Mouse (Mus musculus) forebrain, embryonic 12.5 days (tissue): ENCODE measurements around the gene 1700016H13Rik. TPM values are rescaled to one million over a fixed set of nuclear protein-coding genes. Genes with fewer than 3 reads are reported as not detected.

Source experiments
- ATAC-seq: fragments of 200-750 bp; cut with Nextera tagmentation; 2 replicates; pipeline ENCODE4 v1.8.0; 2017; ENCODE audit warnings: moderate TSS enrichment; ENCODE audit not compliant: low FRiP score
- H3K27ac ChIP-seq: fragments of 300-500 bp; sonication (generic); 2 replicates; pipeline ENCODE4 v1.5.1; 2016; ENCODE audit warnings: mild to moderate bottlenecking
- H3K27me3 ChIP-seq: fragments of 300-500 bp; sonication (generic); 2 replicates; pipeline ENCODE4 v1.6.1; 2016; ENCODE audit warnings: mild to moderate bottlenecking
- H3K36me3 ChIP-seq: fragments of 300-500 bp; sonication (generic); replicated peaks from 2 replicates; pipeline ENCODE4 v1.6.1; 2016; ENCODE audit warnings: mild to moderate bottlenecking
- H3K4me1 ChIP-seq: fragments of 300-500 bp; sonication (generic); 2 replicates; pipeline ENCODE4 v1.6.1; 2016
- H3K4me2 ChIP-seq: fragments of 300-500 bp; sonication (generic); 2 replicates; pipeline ENCODE4 v1.6.1; 2016; ENCODE audit warnings: mild to moderate bottlenecking, moderate library complexity
- H3K4me3 ChIP-seq: fragments of 300-500 bp; sonication (generic); replicated peaks from 2 replicates; pipeline ENCODE4 v1.5.1; 2016; ENCODE audit warnings: mild to moderate bottlenecking
- H3K9ac ChIP-seq: fragments of 300-500 bp; sonication (generic); 2 replicates; pipeline ENCODE4 v1.6.1; 2016; ENCODE audit warnings: mild to moderate bottlenecking
- H3K9me3 ChIP-seq: fragments of 300-500 bp; sonication (generic); 2 replicates; pipeline ENCODE4 v1.6.1; 2016
- WGBS: fragments of 180-500 bp; shearing (Covaris S2); methylation state at CpG from one replicate; pipeline ENCODE4 v1.1.7; 2016; 5-methylcytosine and 5-hydroxymethylcytosine counted together
- polyA plus RNA-seq: library from polyadenylated mRNA; unstranded; fragments of >200 nt; fragmentation: Nextera tagmentation; extraction: Ambion mirVana; gene quantifications from 2 replicates; pipeline ENCODE4 v1.2.1, GENCODE M21; 2016

The 1700016H13Rik gene
- polyA plus RNA-seq = not detected in 2 replicates

DNA sequence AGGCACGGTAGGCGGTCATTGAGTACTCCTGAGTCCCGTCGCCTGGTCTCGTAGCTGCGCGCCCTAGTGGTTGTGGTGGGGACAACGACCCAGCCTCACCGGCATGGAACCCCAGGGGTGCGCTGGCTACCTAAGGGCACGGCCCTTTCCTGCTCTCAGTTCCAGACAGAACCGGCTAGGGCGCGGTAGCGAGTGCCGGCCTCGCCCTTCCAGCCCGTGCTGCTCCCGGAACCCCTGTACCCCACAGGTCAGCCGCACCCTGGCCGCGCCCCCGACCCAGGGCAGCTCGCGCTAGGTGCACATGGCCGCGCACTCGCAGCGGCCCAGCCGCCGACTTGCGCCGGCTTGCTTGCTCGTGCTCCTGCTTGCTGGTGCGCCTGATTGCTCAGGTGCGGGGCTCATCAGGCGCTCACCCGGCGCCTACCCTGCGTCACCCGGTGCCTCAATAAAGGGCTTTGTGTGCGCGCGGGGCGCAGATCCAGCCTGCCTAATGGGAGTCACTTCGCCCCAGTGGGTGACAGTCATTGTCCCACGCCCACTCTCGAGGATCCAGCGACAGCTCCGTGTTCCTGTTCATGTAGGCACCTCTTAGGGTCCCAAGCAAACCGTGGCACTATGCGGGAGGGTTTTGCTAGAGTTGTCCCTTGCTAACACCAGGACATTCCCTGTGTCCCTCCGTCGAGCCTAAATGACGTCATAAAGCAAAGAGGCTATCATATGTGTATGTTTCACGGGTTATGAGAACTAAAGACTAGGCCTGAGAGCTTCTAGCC, at the start of gene 1700016H13Rik:
Gene 1700016H13Rik (minus strand): TSS at position 665 of the 773 bp plus-strand sequence.
- no peaks in the 10 kb centered on the region for H3K9me3 ChIP-seq
- peak within 1 kb of the TSS; percentile 63 for H3K9ac ChIP-seq
- H3K4me1 ChIP-seq = peaks cover 6% of the 10 kb centered on the region; the same call in 1 of the 2 replicates
- peak within 1 kb of the TSS; percentile 60 for H3K4me3 ChIP-seq
- H3K36me3 ChIP-seq = no peaks in the 10 kb centered on the region
- peak; percentile 85 for ATAC-seq
- H3K27ac ChIP-seq = no peak within 1 kb of the TSS
- peak within 1 kb of the TSS; percentile 86 for H3K4me2 ChIP-seq
- 1% methylated on average over 51 of the region's 56 CpGs for WGBS
- H3K27me3 ChIP-seq = peaks cover 10% of the 10 kb centered on the region

DNA sequence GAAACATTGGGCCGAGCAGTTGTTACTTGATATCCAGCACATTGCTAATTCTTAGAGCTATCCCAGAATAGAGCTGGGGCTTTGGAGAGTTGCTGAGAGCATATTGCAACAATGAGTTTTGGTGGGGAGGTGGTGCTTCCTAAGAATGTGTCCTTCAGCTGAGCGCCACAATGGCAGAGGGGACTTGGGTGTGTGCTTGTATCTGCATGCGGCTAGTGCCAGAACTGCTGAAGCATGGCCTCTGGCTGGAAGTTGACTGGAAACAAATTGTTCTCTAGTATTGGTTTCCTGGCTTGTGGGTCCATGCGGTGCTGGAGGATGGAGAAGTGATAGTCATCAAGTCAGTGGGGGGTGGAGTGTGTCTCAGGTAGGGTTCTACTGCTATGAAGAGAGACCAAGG, 49.5 kb upstream of the 1700016H13Rik start:
- Histone ChIP-seq H3K4me3 (no peak overlapping the region), H3K4me1 (no peaks in the 10 kb centered on the region), H3K27ac (no peak overlapping the region), H3K9me3 (no peaks in the 10 kb centered on the region), H3K4me2 (no peak overlapping the region), H3K27me3 (no peaks in the 10 kb centered on the region), H3K9ac (no peak overlapping the region), H3K36me3 (no peaks in the 10 kb centered on the region)
- ATAC-seq = no peak
- 94% methylated on average over 4 of the region's 4 CpGs for WGBS

DNA sequence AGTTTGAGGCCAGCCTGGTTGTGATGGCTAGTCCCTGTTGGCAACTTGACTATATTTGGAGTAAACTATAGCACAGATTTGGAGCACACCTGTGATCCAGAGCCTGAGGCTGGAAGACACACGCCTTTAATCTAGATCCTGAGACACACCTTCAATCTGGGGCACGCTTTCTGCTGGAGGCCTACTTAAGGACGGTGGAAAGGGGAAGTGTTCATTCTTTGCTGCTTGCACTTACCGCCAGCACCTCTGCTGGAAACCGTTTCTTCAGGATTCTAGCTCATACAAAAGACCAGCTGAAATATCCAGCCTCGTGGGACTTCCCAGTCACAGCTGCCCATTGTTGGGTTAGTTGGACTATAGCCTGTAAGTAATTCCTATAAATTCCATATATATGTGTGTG, 46.7 kb upstream of the 1700016H13Rik start:
- Histone ChIP-seq H3K9me3 (no peaks in the 10 kb centered on the region), H3K36me3 (no peaks in the 10 kb centered on the region), H3K4me3 (no peak overlapping the region), H3K4me2 (no peak overlapping the region), H3K27me3 (peaks cover 2% of the 10 kb centered on the region; the same call in 1 of the 2 replicates), H3K27ac (no peak overlapping the region), H3K4me1 (no peaks in the 10 kb centered on the region), H3K9ac (no peak overlapping the region)
- no peak for ATAC-seq
- WGBS = 84% methylated on average over 6 of the region's 6 CpGs

DNA sequence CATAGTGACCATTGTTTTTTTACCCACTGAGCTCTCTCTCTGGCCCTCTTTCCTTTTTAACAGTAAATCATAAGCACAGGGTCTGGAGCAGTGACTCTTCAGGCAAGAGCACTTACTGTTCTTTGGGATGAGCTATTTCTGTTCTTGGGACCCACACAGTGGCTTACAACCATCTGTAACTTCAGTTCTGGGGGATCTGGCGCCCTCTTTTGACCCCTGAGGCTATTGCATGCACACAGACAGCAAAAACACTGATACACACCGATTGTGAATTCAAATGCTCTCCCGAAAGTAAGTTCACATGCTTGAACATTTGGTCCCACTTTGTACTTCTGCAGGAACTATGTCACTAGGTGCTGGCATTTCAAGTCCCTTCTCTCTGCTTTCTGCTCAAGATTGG, 45.7 kb upstream of the 1700016H13Rik start:
- no peak overlapping the region for H3K27ac ChIP-seq
- H3K4me2 ChIP-seq = no peak overlapping the region
- H3K9ac ChIP-seq = no peak overlapping the region
- H3K4me3 ChIP-seq = no peak overlapping the region
- peaks cover 7% of the 10 kb centered on the region; the same call in 1 of the 2 replicates for H3K27me3 ChIP-seq
- no peak for ATAC-seq
- H3K4me1 ChIP-seq = peaks cover 3% of the 10 kb centered on the region; the same call in 1 of the 2 replicates
- 71% methylated on average over 3 of the region's 3 CpGs for WGBS
- no peaks in the 10 kb centered on the region for H3K9me3 ChIP-seq
- no peaks in the 10 kb centered on the region for H3K36me3 ChIP-seq

DNA sequence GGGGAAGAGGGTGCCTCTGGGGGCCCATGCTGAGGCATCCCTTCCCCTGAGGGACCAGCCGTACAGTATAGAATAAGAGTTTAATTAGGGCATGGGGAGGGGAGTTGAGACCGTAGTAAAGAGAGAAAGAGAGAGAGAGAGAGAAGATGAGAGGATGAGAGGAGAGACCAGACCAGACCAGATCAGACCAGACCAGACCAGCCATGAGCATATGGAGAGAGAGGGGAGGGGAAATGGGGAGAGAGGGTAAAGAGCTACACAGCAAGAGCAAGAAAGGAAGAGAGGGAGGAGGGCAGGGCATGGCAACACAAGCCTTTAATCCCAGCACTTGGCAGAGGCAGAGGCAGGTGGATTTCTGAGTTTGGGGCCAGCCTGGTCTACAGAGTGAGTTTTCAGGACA, 44.9 kb upstream of the 1700016H13Rik start:
- Histone ChIP-seq H3K36me3 (no peaks in the 10 kb centered on the region), H3K9me3 (no peaks in the 10 kb centered on the region), H3K9ac (no peak overlapping the region), H3K27ac (no peak overlapping the region), H3K27me3 (peaks cover 7% of the 10 kb centered on the region; the same call in 1 of the 2 replicates), H3K4me3 (no peak overlapping the region), H3K4me1 (peaks cover 3% of the 10 kb centered on the region; the same call in 1 of the 2 replicates), H3K4me2 (no peak overlapping the region)
- 70% methylated on average over 2 of the region's 2 CpGs for WGBS
- ATAC-seq = no peak

DNA sequence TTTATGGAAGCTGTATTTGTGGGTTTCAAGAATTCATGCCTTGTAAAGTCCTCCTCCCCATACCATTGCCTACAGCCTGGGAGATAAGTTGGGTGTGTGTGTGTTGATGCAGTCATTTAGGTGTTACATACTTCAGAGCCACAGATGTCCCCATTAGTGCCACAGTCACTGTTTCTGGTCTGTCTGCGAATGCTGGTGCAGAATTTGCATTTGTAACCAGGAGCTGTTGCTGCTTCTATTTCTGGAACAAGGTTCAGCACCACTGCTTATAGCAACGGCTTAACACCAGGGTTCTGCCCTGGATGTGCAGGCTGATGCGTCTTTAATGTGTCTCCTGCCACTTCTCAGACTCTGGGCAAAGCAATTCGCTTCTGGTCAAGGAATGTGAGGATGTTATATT, 43.7 kb upstream of the 1700016H13Rik start:
- Histone ChIP-seq H3K9ac (no peak overlapping the region), H3K9me3 (no peaks in the 10 kb centered on the region), H3K27me3 (peaks cover 11% of the 10 kb centered on the region), H3K4me2 (no peak overlapping the region), H3K27ac (no peak overlapping the region), H3K36me3 (no peaks in the 10 kb centered on the region), H3K4me3 (no peak overlapping the region), H3K4me1 (peaks cover 3% of the 10 kb centered on the region; the same call in 1 of the 2 replicates)
- 70% methylated on average over 4 of the region's 4 CpGs for WGBS
- no peak for ATAC-seq

DNA sequence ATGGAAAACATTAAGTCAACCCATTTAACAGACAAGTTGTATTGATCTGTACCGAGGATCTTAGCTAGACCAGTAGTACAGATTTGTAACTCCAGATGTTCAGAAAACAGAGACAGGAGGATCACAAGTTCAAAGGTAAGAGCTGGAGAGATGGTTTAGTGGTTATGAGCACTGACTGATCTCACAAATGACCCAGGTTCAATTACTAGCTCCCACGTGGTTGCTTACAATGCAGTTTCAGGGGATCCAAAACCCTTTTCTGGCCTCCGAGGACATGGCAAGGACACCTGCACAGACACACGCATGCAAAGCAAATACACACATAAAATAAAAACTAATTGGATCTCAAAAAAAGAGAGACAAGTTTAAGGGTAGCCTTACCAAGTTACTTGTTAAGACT, 42.8 kb upstream of the 1700016H13Rik start:
- Histone ChIP-seq H3K36me3 (no peaks in the 10 kb centered on the region), H3K9ac (no peak overlapping the region), H3K9me3 (no peaks in the 10 kb centered on the region), H3K4me3 (no peak overlapping the region), H3K4me2 (no peak overlapping the region), H3K4me1 (peaks cover 4% of the 10 kb centered on the region), H3K27me3 (peaks cover 21% of the 10 kb centered on the region), H3K27ac (no peak overlapping the region)
- no peak for ATAC-seq
- WGBS = 85% methylated on average over 4 of the region's 4 CpGs

DNA sequence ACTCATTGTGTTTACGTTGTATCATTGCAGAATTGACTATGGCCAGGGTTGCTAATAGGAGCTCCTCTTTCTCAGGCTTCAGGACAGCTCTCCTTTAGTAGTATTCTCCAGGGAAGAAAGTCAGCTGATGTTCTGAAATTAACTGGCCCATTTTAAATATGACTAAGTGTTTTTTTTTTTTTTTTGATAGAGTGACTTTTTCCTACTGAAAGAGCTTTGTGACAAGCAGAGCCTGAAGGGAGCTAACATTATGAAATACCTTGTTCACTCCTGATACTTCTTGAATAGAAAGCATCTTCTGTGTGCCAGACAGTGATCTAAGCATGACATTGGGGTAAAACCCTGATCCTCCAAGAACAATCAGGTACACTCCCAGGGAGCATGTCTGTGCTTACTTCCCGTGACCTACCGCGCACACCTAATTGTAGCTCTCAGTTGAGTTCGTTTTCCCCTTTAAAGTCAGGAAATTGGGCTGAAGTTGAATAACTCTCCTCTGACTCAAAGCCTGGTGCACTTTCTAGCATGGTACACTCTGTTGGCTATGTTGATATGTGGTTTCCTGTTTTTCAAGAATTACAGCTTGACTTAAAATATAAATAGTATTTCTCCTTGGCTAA, 42.2 kb upstream of the 1700016H13Rik start:
- no peak for ATAC-seq
- no peak overlapping the region for H3K27ac ChIP-seq

DNA sequence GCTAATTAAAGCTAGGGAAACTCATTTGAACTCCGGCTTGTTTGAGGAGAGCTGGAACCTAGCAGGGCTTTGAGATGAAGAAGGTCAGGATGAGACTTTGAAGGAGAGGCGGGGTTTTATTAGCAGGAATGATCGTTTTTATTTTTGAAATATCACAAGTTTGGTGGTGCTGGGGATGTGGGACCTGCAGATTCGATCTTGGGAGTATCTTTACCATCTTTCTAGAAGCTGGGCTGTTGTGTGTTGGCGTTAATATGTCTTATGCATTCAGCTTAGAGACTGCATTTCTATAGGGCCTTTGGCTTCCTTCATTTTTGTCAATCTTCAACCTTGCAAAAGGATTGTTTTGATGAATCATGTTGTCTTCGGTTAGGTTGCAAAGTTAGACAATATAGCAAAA, 38.3 kb upstream of the 1700016H13Rik start:
- WGBS = 51% methylated on average over 6 of the region's 6 CpGs
- H3K27ac ChIP-seq = no peak overlapping the region
- no peak overlapping the region for H3K4me3 ChIP-seq
- H3K36me3 ChIP-seq = no peaks in the 10 kb centered on the region
- H3K4me1 ChIP-seq = peaks cover 20% of the 10 kb centered on the region
- no peak overlapping the region for H3K9ac ChIP-seq
- ATAC-seq = no peak
- peaks cover 40% of the 10 kb centered on the region for H3K27me3 ChIP-seq
- no peaks in the 10 kb centered on the region for H3K9me3 ChIP-seq
- H3K4me2 ChIP-seq = no peak overlapping the region

More for the DNA sequence above, 42.2 kb upstream of the 1700016H13Rik start:
- Histone ChIP-seq H3K4me1 (peaks cover 10% of the 10 kb centered on the region), H3K36me3 (no peaks in the 10 kb centered on the region), H3K4me2 (no peak overlapping the region), H3K27me3 (peaks cover 27% of the 10 kb centered on the region), H3K9ac (no peak overlapping the region), H3K4me3 (no peak overlapping the region), H3K9me3 (no peaks in the 10 kb centered on the region)
- WGBS = 74% methylated on average over 5 of the region's 5 CpGs

DNA sequence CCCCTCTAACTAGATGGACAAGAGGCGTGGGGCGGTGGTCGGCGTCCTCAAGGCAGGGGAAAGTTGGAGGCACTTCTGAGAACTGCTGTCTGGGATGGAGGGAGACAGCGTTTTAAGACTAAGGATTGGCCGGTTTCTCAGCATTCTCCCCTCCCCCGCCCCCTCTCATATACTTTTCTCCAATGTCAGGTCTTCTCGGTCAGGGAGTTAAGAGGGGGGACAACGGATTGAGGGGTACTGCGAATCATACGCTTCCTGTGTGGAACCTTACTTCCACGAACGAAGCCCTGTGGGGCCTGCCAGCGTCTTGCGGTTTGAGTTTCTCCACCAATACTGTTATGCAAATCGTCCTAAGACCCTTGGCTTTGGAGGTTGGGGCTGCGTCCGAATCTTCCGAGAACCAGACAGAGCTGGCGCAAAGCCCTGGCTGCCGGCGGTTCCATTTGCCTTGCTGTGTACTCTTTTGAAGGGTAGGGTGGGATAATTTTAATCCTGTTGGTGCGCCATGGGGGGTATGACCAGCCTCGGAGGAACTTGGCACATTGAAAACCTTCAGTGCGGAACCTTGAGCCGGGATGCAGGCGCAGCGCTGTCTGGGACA, 37.3 kb upstream of the 1700016H13Rik start:
- peak overlapping the region; percentile 41; the same call in 1 of the 2 replicates for H3K9ac ChIP-seq
- WGBS = under 1% methylated on average over 28 of the region's 28 CpGs

DNA sequence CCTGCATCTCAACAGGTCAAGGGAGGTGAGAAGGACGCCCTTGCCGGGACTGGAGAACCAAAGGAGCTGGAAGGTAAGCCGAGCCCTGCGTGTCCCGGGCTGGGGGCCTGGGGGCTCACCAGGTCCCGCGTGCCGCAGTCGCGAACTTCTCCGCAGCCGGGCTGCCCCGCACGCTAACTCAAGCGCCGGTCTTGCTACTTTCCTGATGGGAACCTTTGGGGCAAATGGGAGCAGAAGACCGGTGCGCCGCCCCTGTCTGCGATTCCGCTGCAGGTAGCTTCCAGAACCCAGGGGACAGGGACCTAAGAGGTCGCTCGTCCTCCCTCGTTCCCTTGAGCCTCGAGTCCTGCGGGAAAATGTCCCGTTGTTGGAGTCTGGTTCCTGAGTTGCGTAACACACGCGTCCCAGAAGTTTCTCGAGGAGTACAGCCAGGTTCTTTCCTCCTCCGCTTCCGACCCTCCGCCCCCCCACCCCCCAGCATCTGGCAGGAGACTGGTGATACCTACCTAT, 36.8 kb upstream of the 1700016H13Rik start:
- peak overlapping the region; percentile 55 for H3K4me3 ChIP-seq
- no peak overlapping the region for H3K27ac ChIP-seq
- H3K4me1 ChIP-seq = peaks cover 20% of the 10 kb centered on the region
- H3K9ac ChIP-seq = peak overlapping the region; percentile 41
- H3K4me2 ChIP-seq = peak overlapping the region; percentile 99
- H3K36me3 ChIP-seq = no peaks in the 10 kb centered on the region
- peaks cover 38% of the 10 kb centered on the region for H3K27me3 ChIP-seq
- peak; percentile 36; the same call in 1 of the 2 replicates for ATAC-seq
- WGBS = 0% methylated on average over 34 of the region's 34 CpGs
- H3K9me3 ChIP-seq = no peaks in the 10 kb centered on the region

More for the DNA sequence above, 37.3 kb upstream of the 1700016H13Rik start:
- H3K4me3 ChIP-seq = peak overlapping the region; percentile 55
- H3K27ac ChIP-seq = no peak overlapping the region
- peaks cover 40% of the 10 kb centered on the region for H3K27me3 ChIP-seq
- peak overlapping the region; percentile 99 for H3K4me2 ChIP-seq
- ATAC-seq = no peak
- H3K4me1 ChIP-seq = peaks cover 20% of the 10 kb centered on the region
- no peaks in the 10 kb centered on the region for H3K9me3 ChIP-seq
- no peaks in the 10 kb centered on the region for H3K36me3 ChIP-seq
